Mouse (Mus musculus) ES-Bruce4 (cell line): ENCODE data around the gene Haghl.

Experiments
- CTCF ChIP-seq: IDR thresholded peaks from one replicate; pipeline ENCODE4 v1.8.1; 2011; ENCODE audit warnings: low read depth, low read length
- POLR2A ChIP-seq: IDR thresholded peaks from one replicate; pipeline ENCODE4 v1.8.1; 2011; ENCODE audit warnings: low read length; ENCODE audit not compliant: insufficient read depth

- no peak for TF ChIP-seq CTCF
- TF ChIP-seq POLR2A = no peak
Observed at GRCm38 (mm10) chr17:25748238-25748637, 37.2 kb downstream of the Haghl start.
